Mouse (Mus musculus) midbrain, embryonic 16.5 days (tissue): ENCODE data around the gene Tbkbp1. TPM values are rescaled to one million over a fixed set of nuclear protein-coding genes. Genes with fewer than 3 reads are reported as not detected.

Source experiments
- ATAC-seq: fragments of 200-750 bp; cut with Nextera tagmentation; 2 replicates; pipeline ENCODE4 v1.8.0; 2017; ENCODE audit warnings: moderate TSS enrichment
- H3K27ac ChIP-seq: fragments of 300-500 bp; sonication (generic); 2 replicates; pipeline ENCODE4 v1.5.1; 2014; ENCODE audit warnings: mild to moderate bottlenecking, low read length, mixed read lengths
- H3K27me3 ChIP-seq: fragments of 300-500 bp; sonication (generic); 2 replicates; pipeline ENCODE4 v1.6.1; 2014; ENCODE audit warnings: low read depth, low read length, mixed read lengths; ENCODE audit not compliant: control insufficient read depth, insufficient read depth
- H3K36me3 ChIP-seq: fragments of 300-500 bp; sonication (generic); 2 replicates; pipeline ENCODE4 v1.6.1; 2014; ENCODE audit warnings: mild to moderate bottlenecking, low read length, moderate library complexity, mixed read lengths; ENCODE audit not compliant: control insufficient read depth, insufficient read depth
- H3K4me1 ChIP-seq: fragments of 300-500 bp; sonication (generic); 2 replicates; pipeline ENCODE4 v1.6.1; 2014; ENCODE audit warnings: mild to moderate bottlenecking, low read length, mixed read lengths; ENCODE audit not compliant: control insufficient read depth, insufficient read depth
- H3K4me2 ChIP-seq: fragments of 300-500 bp; sonication (generic); 2 replicates; pipeline ENCODE4 v1.6.1; 2014; ENCODE audit warnings: mild to moderate bottlenecking, low read length, mixed read lengths
- H3K4me3 ChIP-seq: fragments of 300-500 bp; sonication (generic); 2 replicates; pipeline ENCODE4 v1.5.1; 2014; ENCODE audit warnings: low read depth, mild to moderate bottlenecking, low read length, moderate library complexity, mixed read lengths
- H3K9ac ChIP-seq: fragments of 300-500 bp; sonication (generic); 2 replicates; pipeline ENCODE4 v1.6.1; 2014; ENCODE audit warnings: low read depth, low read length, mixed read lengths
- H3K9me3 ChIP-seq: fragments of 300-500 bp; sonication (generic); replicated peaks from 2 replicates; pipeline ENCODE4 v1.6.1; 2014; ENCODE audit warnings: mild to moderate bottlenecking, low read length, mixed read lengths; ENCODE audit not compliant: control insufficient read depth, poor library complexity, severe bottlenecking
- whole genome bisulfite sequencing: fragments of 180-500 bp; shearing (Covaris S2); extraction: QIAGEN DNeasy Blood & Tissue Kit; methylation state at CpG from one replicate; pipeline ENCODE4 v1.1.7; 2014; 5-methylcytosine and 5-hydroxymethylcytosine counted together
- polyA plus RNA-seq: library from polyadenylated mRNA; unstranded; fragments of >200 nt; fragmentation: Nextera tagmentation; extraction: Ambion mirVana; gene quantifications from 2 replicates; pipeline ENCODE4 v1.2.1, GENCODE M21; 2015

Tbkbp1 gene
- polyA plus RNA-seq, 1 experiment from 2014 or later: 8.2 TPM

GRCm38 (mm10) chr11:97108976-97109375 lies 42.3 kb downstream of the Tbkbp1 start:
- Histone ChIP-seq H3K9ac (no peak overlapping the region), H3K9me3 (no peaks in the 10 kb centered on the region), H3K27ac (no peak overlapping the region), H3K27me3 (peaks cover 17% of the 10 kb centered on the region), H3K4me3 (no peak overlapping the region), H3K4me2 (no peak overlapping the region), H3K4me1 (no peaks in the 10 kb centered on the region), H3K36me3 (no peaks in the 10 kb centered on the region)
- WGBS: 71% methylated on average over 16 of the region's 16 CpGs
- no peak for ATAC-seq

GRCm38 (mm10) chr11:97104091-97104483 lies 47.2 kb downstream of the Tbkbp1 start:
- Histone ChIP-seq H3K4me1 (no peaks in the 10 kb centered on the region), H3K27ac (no peak overlapping the region), H3K9ac (no peak overlapping the region), H3K4me3 (no peak overlapping the region), H3K27me3 (peaks cover 7% of the 10 kb centered on the region; the same call in 1 of the 2 replicates), H3K9me3 (no peaks in the 10 kb centered on the region), H3K36me3 (no peaks in the 10 kb centered on the region), H3K4me2 (no peak overlapping the region)
- no peak for ATAC-seq
- WGBS: 93% methylated on average over 9 of the region's 9 CpGs

GRCm38 (mm10) chr11:97103163-97104090 lies 47.9 kb downstream of the Tbkbp1 start:
- Histone ChIP-seq H3K9me3 (no peaks in the 10 kb centered on the region), H3K27ac (no peak overlapping the region), H3K4me1 (no peaks in the 10 kb centered on the region), H3K9ac (no peak overlapping the region), H3K4me2 (no peak overlapping the region), H3K27me3 (peaks cover 9% of the 10 kb centered on the region; the same call in 1 of the 2 replicates), H3K36me3 (no peaks in the 10 kb centered on the region), H3K4me3 (no peak overlapping the region)
- 93% methylated on average over 10 of the region's 10 CpGs for WGBS
- no peak for ATAC-seq

GRCm38 (mm10) chr11:97101722-97102121 lies 49.6 kb downstream of the Tbkbp1 start:
- ATAC-seq: no peak
- no peaks in the 10 kb centered on the region for H3K9me3 ChIP-seq
- H3K36me3 ChIP-seq: no peaks in the 10 kb centered on the region
- H3K27ac ChIP-seq: no peak overlapping the region
- peaks cover 12% of the 10 kb centered on the region; the same call in 1 of the 2 replicates for H3K27me3 ChIP-seq
- H3K9ac ChIP-seq: no peak overlapping the region
- no peak overlapping the region for H3K4me3 ChIP-seq
- H3K4me1 ChIP-seq: no peaks in the 10 kb centered on the region
- WGBS: 16% methylated on average over 9 of the region's 9 CpGs
- no peak overlapping the region for H3K4me2 ChIP-seq

GRCm38 (mm10) chr11:97098791-97099190 lies 52.5 kb downstream of the Tbkbp1 start:
- H3K9me3 ChIP-seq: no peaks in the 10 kb centered on the region
- no peak overlapping the region for H3K4me3 ChIP-seq
- no peaks in the 10 kb centered on the region for H3K4me1 ChIP-seq
- no peaks in the 10 kb centered on the region for H3K36me3 ChIP-seq
- ATAC-seq: no peak
- no peak overlapping the region for H3K9ac ChIP-seq
- peaks cover 12% of the 10 kb centered on the region; the same call in 1 of the 2 replicates for H3K27me3 ChIP-seq
- H3K4me2 ChIP-seq: no peak overlapping the region
- whole genome bisulfite sequencing: 32% methylated on average over 17 of the region's 18 CpGs
- H3K27ac ChIP-seq: no peak overlapping the region

GRCm38 (mm10) chr11:97094600-97094999 lies 56.7 kb downstream of the Tbkbp1 start:
- ATAC-seq: no peak

GRCm38 (mm10) chr11:97086365-97086764 lies 64.9 kb downstream of the Tbkbp1 start:
- Histone ChIP-seq H3K9ac (no peak overlapping the region), H3K4me3 (no peak overlapping the region), H3K4me1 (no peaks in the 10 kb centered on the region; the same call in 1 of the 2 replicates), H3K9me3 (peaks cover 7% of the 10 kb centered on the region; the same call in 1 of the 2 replicates), H3K36me3 (no peaks in the 10 kb centered on the region), H3K27me3 (no peaks in the 10 kb centered on the region), H3K27ac (no peak overlapping the region), H3K4me2 (no peak overlapping the region)
- WGBS: 76% methylated on average over 6 of the region's 6 CpGs
- no peak for ATAC-seq

More at GRCm38 (mm10) chr11:97094600-97094999, 56.7 kb downstream of the Tbkbp1 start:
- H3K27ac ChIP-seq: no peak overlapping the region
- no peak overlapping the region for H3K4me2 ChIP-seq
- H3K4me1 ChIP-seq: no peaks in the 10 kb centered on the region
- H3K4me3 ChIP-seq: no peak overlapping the region
- 74% methylated on average over 2 of the region's 2 CpGs for WGBS
- no peaks in the 10 kb centered on the region for H3K36me3 ChIP-seq
- no peaks in the 10 kb centered on the region for H3K9me3 ChIP-seq
- H3K27me3 ChIP-seq: peaks cover 6% of the 10 kb centered on the region; the same call in 1 of the 2 replicates
- H3K9ac ChIP-seq: no peak overlapping the region
